Mouse (Mus musculus) thymus, postnatal 0 days (tissue): ENCODE measurements around the gene Trpm1. TPM values are rescaled to one million over a fixed set of nuclear protein-coding genes. Genes with fewer than 3 reads are reported as not detected.
A peak's percentile ranks its signal among the peaks of the same experiment; 100 is the strongest.

Source experiments
- DNase-seq: peaks from one replicate; pipeline ENCODE4 v3.0.0-alpha.2; 2015; ENCODE audit warnings: low spot score
- microRNA counts: library from miRNA; unstranded; fragments of <30 nt; microRNA quantifications from one replicate; lab custom pipeline; 2015
- microRNA-seq: library from miRNA; unstranded; fragments of <30 nt; microRNA quantifications from one replicate; pipeline ENCODE4, GENCODE M21; 2016; ENCODE audit warnings: borderline number of aligned reads
- polyA plus RNA-seq: library from polyadenylated mRNA; unstranded; fragments of >200 nt; fragmentation: Nextera tagmentation; extraction: Ambion mirVana; gene quantifications from 2 replicates; pipeline ENCODE4 v1.2.1, GENCODE M21; 2015

Gene Trpm1
- polyA plus RNA-seq, 1 experiment from 2014 or later, result 1.5 TPM

- DNase-seq, result peak; percentile 96
Measured at GRCm38 (mm10) chr7:64287414-64288091, 133.9 kb downstream of the Trpm1 start, which contains the start of gene Mtmr10. TSS of gene Mtmr10 (plus strand) at chr7:64287653.

- DNase-seq, result no peak
Measured at GRCm38 (mm10) chr7:64289416-64289815, 135.8 kb downstream of the Trpm1 start.

GRCm38 (mm10) chr7:64290431-64290830 lies 136.8 kb downstream of the Trpm1 start:
- no peak for DNase-seq

- DNase-seq, result no peak
Measured at GRCm38 (mm10) chr7:64291722-64292121, 138.1 kb downstream of the Trpm1 start.

- DNase-seq, result no peak
Measured at GRCm38 (mm10) chr7:64296286-64297010, 142.8 kb downstream of the Trpm1 start.

GRCm38 (mm10) chr7:64310241-64310640 lies 156.6 kb downstream of the Trpm1 start:
- DNase-seq, result no peak

- no peak for DNase-seq
Measured at GRCm38 (mm10) chr7:64310756-64311155, 157.1 kb downstream of the Trpm1 start.

- DNase-seq, result no peak
Measured at GRCm38 (mm10) chr7:64312811-64313210, 159.2 kb downstream of the Trpm1 start.

MicroRNAs within 50 kb of the gene (microRNA counts, 519-probe panel; counts per million panel counts)
- microRNA mmu-miR-211 (lab: Ali Mortazavi, UCI), result 473 counts per million, percentile 71 among the panel's probes with 10 or more counts

Small RNAs within 50 kb of the gene (microRNA-seq; reads per million reads assigned to microRNA genes)
- gene Mir211 (50.4 reads per million, percentile 39 among the genes with 10 or more reads in this experiment), gene Mir6416 (not detected)

Other genes starting within 250 kb of the Trpm1 start
- gene E030018B13Rik, start 237.0 kb upstream of the Trpm1 start, polyA plus RNA-seq, result 0.21 and 0.40 TPM in 2 replicates
- gene Klf13, start 214.9 kb upstream of the Trpm1 start, polyA plus RNA-seq, result 95.1 and 134 TPM in 2 replicates
- gene Mtmr10, start 133.8 kb downstream of the Trpm1 start, polyA plus RNA-seq, result 8.1 and 9.4 TPM in 2 replicates
- 3.7 and 5.9 TPM in 2 replicates for gene Fan1, start 220.3 kb downstream of the Trpm1 start, polyA plus RNA-seq
- gene Mphosph10, start 238.4 kb downstream of the Trpm1 start, polyA plus RNA-seq, result 46.5 and 49.1 TPM in 2 replicates
- 55.6 and 58.3 TPM in 2 replicates for gene Mcee, start 238.8 kb downstream of the Trpm1 start, polyA plus RNA-seq